Mouse (Mus musculus): ENCODE data around the gene AC124108.1.
"Not testable (repeated sequence)": the region's sequence is repeated elsewhere in the genome, so short reads cannot be mapped to it uniquely, and the experiment has no call there.

Gene AC124108.1

GRCm38 (mm10) chr1:132191093-132191785, at the start of gene AC124108.1, which contains the start of gene Lemd1:
Gene AC124108.1, plus strand, starts transcription at chr1:132191457.
Gene Lemd1, plus strand, starts transcription at chr1:132191431.
- no peak for DNase-seq (ENCODE audit: low spot score)

- no peak for DNase-seq (ENCODE audit: low spot score)
Measured at GRCm38 (mm10) chr1:132141753-132142152, 49.5 kb upstream of the AC124108.1 start.

GRCm38 (mm10) chr1:132143079-132143478, 48.2 kb upstream of the AC124108.1 start:
- DNase-seq (ENCODE audit: low spot score), result no peak

- DNase-seq (ENCODE audit: low spot score), result no peak
Measured at GRCm38 (mm10) chr1:132143730-132144129, 47.5 kb upstream of the AC124108.1 start.

- DNase-seq (ENCODE audit: low spot score), result peak; percentile 67
Measured at GRCm38 (mm10) chr1:132144223-132144622, 47.0 kb upstream of the AC124108.1 start.

- DNase-seq (ENCODE audit: low spot score), result no peak
Measured at GRCm38 (mm10) chr1:132144837-132145236, 46.4 kb upstream of the AC124108.1 start.

- DNase-seq (ENCODE audit: low spot score), result no peak
Measured at GRCm38 (mm10) chr1:132145973-132146685, 45.1 kb upstream of the AC124108.1 start.

- DNase-seq (ENCODE audit: low spot score), result no peak
Measured at GRCm38 (mm10) chr1:132149410-132149809, 41.8 kb upstream of the AC124108.1 start.

- DNase-seq (ENCODE audit: low spot score), result no peak
Measured at GRCm38 (mm10) chr1:132150171-132150570, 41.1 kb upstream of the AC124108.1 start.

- DNase-seq (ENCODE audit: low spot score), result no peak
Measured at GRCm38 (mm10) chr1:132150817-132151601, 40.2 kb upstream of the AC124108.1 start.

GRCm38 (mm10) chr1:132151908-132152307, 39.3 kb upstream of the AC124108.1 start:
- DNase-seq (ENCODE audit: low spot score), result no peak

- no peak for DNase-seq (ENCODE audit: low spot score)
Measured at GRCm38 (mm10) chr1:132153086-132153690, 38.1 kb upstream of the AC124108.1 start.

- no peak for DNase-seq (ENCODE audit: low spot score)
Measured at GRCm38 (mm10) chr1:132153691-132154090, 37.6 kb upstream of the AC124108.1 start.

- DNase-seq (ENCODE audit: low spot score), result peak; percentile 86
Measured at GRCm38 (mm10) chr1:132155737-132156136, 35.5 kb upstream of the AC124108.1 start.

GRCm38 (mm10) chr1:132157016-132157781, 34.1 kb upstream of the AC124108.1 start:
- DNase-seq (ENCODE audit: low spot score), result peak; percentile 87

- DNase-seq (ENCODE audit: low spot score), result no peak
Measured at GRCm38 (mm10) chr1:132157808-132158207, 33.4 kb upstream of the AC124108.1 start.

- DNase-seq (ENCODE audit: low spot score), result no peak
Measured at GRCm38 (mm10) chr1:132158741-132159140, 32.5 kb upstream of the AC124108.1 start.

- no peak for DNase-seq (ENCODE audit: low spot score)
Measured at GRCm38 (mm10) chr1:132159681-132160080, 31.6 kb upstream of the AC124108.1 start.

GRCm38 (mm10) chr1:132161211-132161880, 29.9 kb upstream of the AC124108.1 start:
- DNase-seq (ENCODE audit: low spot score), result no peak

GRCm38 (mm10) chr1:132162618-132163017, 28.6 kb upstream of the AC124108.1 start:
- DNase-seq (ENCODE audit: low spot score), result not testable (repeated sequence)

Data from layer of hippocampus, adult 11-12 months (tissue).